Mouse (Mus musculus) heart, embryonic 12.5 days (tissue): ENCODE results near the gene Srl. TPM values are rescaled to one million over a fixed set of nuclear protein-coding genes. Genes with fewer than 3 reads are reported as not detected.

ENCODE experiments used
- ATAC-seq: fragments of 200-750 bp; cut with Nextera tagmentation; 2 replicates; pipeline ENCODE4 v1.8.0; 2017; ENCODE audit warnings: moderate TSS enrichment, moderate library complexity; ENCODE audit not compliant: insufficient number of reproducible peaks, low FRiP score
- H3K27ac ChIP-seq: fragments of 300-500 bp; sonication (generic); 2 replicates; pipeline ENCODE4 v1.5.1; 2016; ENCODE audit warnings: mild to moderate bottlenecking, moderate library complexity; ENCODE audit not compliant: poor library complexity, severe bottlenecking
- H3K27me3 ChIP-seq: fragments of 300-500 bp; sonication (generic); replicated peaks from 2 replicates; pipeline ENCODE4 v1.6.1; 2016; ENCODE audit warnings: mild to moderate bottlenecking, moderate library complexity
- H3K36me3 ChIP-seq: fragments of 300-500 bp; sonication (generic); 2 replicates; pipeline ENCODE4 v1.6.1; 2016; ENCODE audit warnings: mild to moderate bottlenecking, moderate library complexity
- H3K4me1 ChIP-seq: fragments of 300-500 bp; sonication (generic); replicated peaks from 2 replicates; pipeline ENCODE4 v1.6.1; 2016; ENCODE audit warnings: mild to moderate bottlenecking
- H3K4me2 ChIP-seq: fragments of 300-500 bp; sonication (generic); 2 replicates; pipeline ENCODE4 v1.6.1; 2016; ENCODE audit warnings: mild to moderate bottlenecking, moderate library complexity
- H3K4me3 ChIP-seq: fragments of 300-500 bp; sonication (generic); 2 replicates; pipeline ENCODE4 v1.5.1; 2016; ENCODE audit warnings: mild to moderate bottlenecking
- H3K9ac ChIP-seq: fragments of 300-500 bp; sonication (generic); 2 replicates; pipeline ENCODE4 v1.6.1; 2016; ENCODE audit warnings: mild to moderate bottlenecking, moderate library complexity
- H3K9me3 ChIP-seq: fragments of 300-500 bp; sonication (generic); replicated peaks from 2 replicates; pipeline ENCODE4 v1.6.1; 2016; ENCODE audit warnings: mild to moderate bottlenecking, moderate library complexity
- WGBS: fragments of 180-500 bp; shearing (Covaris S2); methylation state at CpG from one replicate; pipeline ENCODE4 v1.1.7; 2016; 5-methylcytosine and 5-hydroxymethylcytosine counted together
- polyA plus RNA-seq: library from polyadenylated mRNA; unstranded; fragments of >200 nt; fragmentation: Nextera tagmentation; extraction: Ambion mirVana; gene quantifications from 2 replicates; pipeline ENCODE4 v1.2.1, GENCODE M21; 2016

Gene Srl
- polyA plus RNA-seq, 1 experiment from 2014 or later: 230 TPM

- Histone ChIP-seq H3K9me3 (no peaks in the 10 kb centered on the region), H3K4me3 (no peak overlapping the region), H3K27me3 (0 out of 2 replicates have a peak, but pooled peaks cover 2% of the 10 kb centered on the region), H3K27ac (no peak overlapping the region), H3K36me3 (no peaks in the 10 kb centered on the region), H3K9ac (no peak overlapping the region), H3K4me1 (peaks cover 7% of the 10 kb centered on the region; the same call in 1 of the 2 replicates), H3K4me2 (no peak overlapping the region)
- ATAC-seq: no peak
- 42% methylated on average over 4 of the region's 4 CpGs for WGBS
These were observed 104.9 kb downstream of the Srl start for GRCm38 (mm10) chr16:4436738-4437137.

- 81% methylated on average over 2 of the region's 2 CpGs for WGBS
- Histone ChIP-seq H3K9me3 (no peaks in the 10 kb centered on the region), H3K36me3 (no peaks in the 10 kb centered on the region), H3K4me2 (no peak overlapping the region), H3K27ac (no peak overlapping the region), H3K4me3 (no peak overlapping the region), H3K27me3 (peaks cover 4% of the 10 kb centered on the region; the same call in 1 of the 2 replicates), H3K9ac (no peak overlapping the region), H3K4me1 (peaks cover 7% of the 10 kb centered on the region; the same call in 1 of the 2 replicates)
- no peak for ATAC-seq
These were observed 106.2 kb downstream of the Srl start for GRCm38 (mm10) chr16:4435371-4435770.

- ATAC-seq: no peak
- Histone ChIP-seq H3K4me2 (no peak overlapping the region), H3K36me3 (no peaks in the 10 kb centered on the region), H3K9me3 (no peaks in the 10 kb centered on the region; the same call in 1 of the 2 replicates), H3K4me1 (peaks cover 5% of the 10 kb centered on the region; the same call in 1 of the 2 replicates), H3K4me3 (no peak overlapping the region), H3K27ac (no peak overlapping the region), H3K27me3 (peaks cover 11% of the 10 kb centered on the region; the same call in 1 of the 2 replicates), H3K9ac (no peak overlapping the region)
- 65% methylated on average over 4 of the region's 4 CpGs for WGBS
These were observed 109.8 kb downstream of the Srl start for GRCm38 (mm10) chr16:4431841-4432240.

- H3K36me3 ChIP-seq: no peaks in the 10 kb centered on the region
- no peaks in the 10 kb centered on the region for H3K4me1 ChIP-seq
- H3K27me3 ChIP-seq: peaks cover 11% of the 10 kb centered on the region; the same call in 1 of the 2 replicates
- no peak overlapping the region for H3K27ac ChIP-seq
- H3K4me2 ChIP-seq: no peak overlapping the region
- H3K4me3 ChIP-seq: no peak overlapping the region
- H3K9me3 ChIP-seq: no peaks in the 10 kb centered on the region; the same call in 1 of the 2 replicates
- WGBS: 70% methylated on average over 3 of the region's 3 CpGs
- no peak for ATAC-seq
- no peak overlapping the region for H3K9ac ChIP-seq
These were observed 110.6 kb downstream of the Srl start for GRCm38 (mm10) chr16:4431013-4431412.

GRCm38 (mm10) chr16:4430232-4430631, 111.4 kb downstream of the Srl start:
- Histone ChIP-seq H3K27me3 (peaks cover 11% of the 10 kb centered on the region; the same call in 1 of the 2 replicates), H3K27ac (no peak overlapping the region), H3K4me2 (no peak overlapping the region), H3K4me3 (no peak overlapping the region), H3K4me1 (no peaks in the 10 kb centered on the region), H3K9ac (no peak overlapping the region), H3K9me3 (no peaks in the 10 kb centered on the region; the same call in 1 of the 2 replicates), H3K36me3 (no peaks in the 10 kb centered on the region)
- ATAC-seq: no peak
- WGBS: 73% methylated on average over 5 of the region's 5 CpGs

Other genes with a start within 250 kb of the Srl start
- gene Adcy9, start 121.3 kb downstream of the Srl start, polyA plus RNA-seq: 0.88 and 1.4 TPM in 2 replicates
- gene Tfap4, start 18.0 kb upstream of the Srl start, polyA plus RNA-seq: 8.1 and 8.4 TPM in 2 replicates
- 24.9 and 25.5 TPM in 2 replicates for gene Glis2, start 52.9 kb upstream of the Srl start, polyA plus RNA-seq
- gene Pam16, start 83.2 kb upstream of the Srl start, polyA plus RNA-seq: 127 and 128 TPM in 2 replicates
- 14.8 and 16.4 TPM in 2 replicates for gene Vasn, start 98.1 kb upstream of the Srl start, polyA plus RNA-seq
- 77.6 and 77.7 TPM in 2 replicates for gene Dnaja3, start 98.2 kb upstream of the Srl start, polyA plus RNA-seq
- gene Coro7, start 138.0 kb upstream of the Srl start, polyA plus RNA-seq: 14.8 and 15.3 TPM in 2 replicates
- 37.2 and 37.8 TPM in 2 replicates for gene Nmral1, start 177.5 kb upstream of the Srl start, polyA plus RNA-seq
- gene Hmox2, start 184.5 kb upstream of the Srl start, polyA plus RNA-seq: 84.5 and 90.1 TPM in 2 replicates
- gene Cdip1, start 248.5 kb upstream of the Srl start, polyA plus RNA-seq: 122 and 132 TPM in 2 replicates